Mouse (Mus musculus): ENCODE results near the gene Rabac1. TPM values are rescaled to one million over a fixed set of nuclear protein-coding genes. Genes with fewer than 3 reads are reported as not detected.

Rabac1 gene
- polyA plus RNA-seq, 1 experiment from 2014 or later, result 293 TPM

GRCm38 (mm10) chr7:24987941-24988340, 15.4 kb upstream of the Rabac1 start:
- Histone ChIP-seq H3K27me3 (ENCODE audit: control insufficient read depth, insufficient read depth, low read length) (no peaks in the 10 kb centered on the region), H3K4me2 (replicated peaks; ENCODE audit: low read depth) (no peak overlapping the region), H3K27ac (replicated peaks) (no peak overlapping the region), H3K36me3 (ENCODE audit: control insufficient read depth, insufficient read depth, low read length) (no peaks in the 10 kb centered on the region), H3K4me3 (ENCODE audit: low read depth, low read length) (no peak overlapping the region), H3K9ac (ENCODE audit: low read length) (no peak overlapping the region), H3K9me3 (ENCODE audit: control insufficient read depth, low read length) (no peaks in the 10 kb centered on the region), H3K4me1 (replicated peaks; ENCODE audit: control insufficient read depth, insufficient read depth) (no peaks in the 10 kb centered on the region)
- TF ChIP-seq EP300 (optimal IDR thresholded peaks at IDR 0.05) (no peak), CTCF (IDR thresholded peaks at IDR 0.05; ENCODE audit: low read depth) (no peak)
- 82% methylated on average over 14 of the region's 14 CpGs for WGBS
- no peak for ATAC-seq (ENCODE audit: low FRiP score, low TSS enrichment)
- no peak for DNase-seq (ENCODE audit: low spot score)

GRCm38 (mm10) chr7:24985799-24986198, 13.2 kb upstream of the Rabac1 start:
- no peaks in the 10 kb centered on the region for H3K9me3 ChIP-seq (ENCODE audit: control insufficient read depth, low read length)
- H3K36me3 ChIP-seq (ENCODE audit: control insufficient read depth, insufficient read depth, low read length), result no peaks in the 10 kb centered on the region
- WGBS, result 74% methylated on average over 5 of the region's 5 CpGs
- H3K4me3 ChIP-seq (ENCODE audit: low read depth, low read length), result no peak overlapping the region
- H3K4me2 ChIP-seq (replicated peaks; ENCODE audit: low read depth), result no peak overlapping the region
- no peak for TF ChIP-seq EP300 (optimal IDR thresholded peaks at IDR 0.05)
- peak; percentile 33; the same call in 1 of the 2 replicates for TF ChIP-seq CTCF (IDR thresholded peaks at IDR 0.05; ENCODE audit: low read depth)
- no peak for DNase-seq (ENCODE audit: low spot score)
- ATAC-seq (ENCODE audit: low FRiP score, low TSS enrichment), result no peak
- H3K4me1 ChIP-seq (replicated peaks; ENCODE audit: control insufficient read depth, insufficient read depth), result no peaks in the 10 kb centered on the region
- H3K9ac ChIP-seq (ENCODE audit: low read length), result no peak overlapping the region
- no peak overlapping the region for H3K27ac ChIP-seq (replicated peaks)
- no peaks in the 10 kb centered on the region for H3K27me3 ChIP-seq (ENCODE audit: control insufficient read depth, insufficient read depth, low read length)

GRCm38 (mm10) chr7:24984307-24984706, 11.8 kb upstream of the Rabac1 start:
- H3K9me3 ChIP-seq (ENCODE audit: control insufficient read depth, low read length), result no peaks in the 10 kb centered on the region
- no peaks in the 10 kb centered on the region for H3K4me1 ChIP-seq (replicated peaks; ENCODE audit: control insufficient read depth, insufficient read depth)
- no peak overlapping the region for H3K9ac ChIP-seq (ENCODE audit: low read length)
- DNase-seq (ENCODE audit: low spot score) (no peak), ATAC-seq (ENCODE audit: low FRiP score, low TSS enrichment) (no peak)
- H3K4me3 ChIP-seq (ENCODE audit: low read depth, low read length), result no peak overlapping the region
- H3K36me3 ChIP-seq (ENCODE audit: control insufficient read depth, insufficient read depth, low read length), result no peaks in the 10 kb centered on the region
- no peak for TF ChIP-seq CTCF (IDR thresholded peaks at IDR 0.05; ENCODE audit: low read depth)
- TF ChIP-seq EP300 (optimal IDR thresholded peaks at IDR 0.05), result no peak
- H3K4me2 ChIP-seq (replicated peaks; ENCODE audit: low read depth), result no peak overlapping the region
- H3K27ac ChIP-seq (replicated peaks), result no peak overlapping the region
- no peaks in the 10 kb centered on the region for H3K27me3 ChIP-seq (ENCODE audit: control insufficient read depth, insufficient read depth, low read length)
- 89% methylated on average over 2 of the region's 2 CpGs for WGBS

GRCm38 (mm10) chr7:24983396-24983795, 10.8 kb upstream of the Rabac1 start:
- H3K4me2 ChIP-seq (replicated peaks; ENCODE audit: low read depth), result no peak overlapping the region
- TF ChIP-seq EP300 (optimal IDR thresholded peaks at IDR 0.05) (no peak), CTCF (IDR thresholded peaks at IDR 0.05; ENCODE audit: low read depth) (no peak)
- H3K9ac ChIP-seq (ENCODE audit: low read length), result no peak overlapping the region
- ATAC-seq (ENCODE audit: low FRiP score, low TSS enrichment), result no peak
- no peaks in the 10 kb centered on the region for H3K9me3 ChIP-seq (ENCODE audit: control insufficient read depth, low read length)
- no peak overlapping the region for H3K27ac ChIP-seq (replicated peaks)
- no peaks in the 10 kb centered on the region for H3K4me1 ChIP-seq (replicated peaks; ENCODE audit: control insufficient read depth, insufficient read depth)
- H3K36me3 ChIP-seq (ENCODE audit: control insufficient read depth, insufficient read depth, low read length), result no peaks in the 10 kb centered on the region
- WGBS, result 85% methylated on average over 5 of the region's 5 CpGs
- H3K4me3 ChIP-seq (ENCODE audit: low read depth, low read length), result no peak overlapping the region
- no peak for DNase-seq (ENCODE audit: low spot score)
- no peaks in the 10 kb centered on the region for H3K27me3 ChIP-seq (ENCODE audit: control insufficient read depth, insufficient read depth, low read length)

GRCm38 (mm10) chr7:24980439-24980838, 7.9 kb upstream of the Rabac1 start:
- H3K36me3 ChIP-seq (ENCODE audit: control insufficient read depth, insufficient read depth, low read length), result no peaks in the 10 kb centered on the region
- H3K4me2 ChIP-seq (replicated peaks; ENCODE audit: low read depth), result no peak overlapping the region
- H3K27me3 ChIP-seq (ENCODE audit: control insufficient read depth, insufficient read depth, low read length), result no peaks in the 10 kb centered on the region
- H3K27ac ChIP-seq (replicated peaks), result no peak overlapping the region
- H3K4me1 ChIP-seq (replicated peaks; ENCODE audit: control insufficient read depth, insufficient read depth), result no peaks in the 10 kb centered on the region
- WGBS, result 73% methylated on average over 7 of the region's 7 CpGs
- TF ChIP-seq EP300 (optimal IDR thresholded peaks at IDR 0.05), result no peak
- TF ChIP-seq CTCF (IDR thresholded peaks at IDR 0.05; ENCODE audit: low read depth), result no peak
- no peaks in the 10 kb centered on the region for H3K9me3 ChIP-seq (ENCODE audit: control insufficient read depth, low read length)
- no peak overlapping the region for H3K4me3 ChIP-seq (ENCODE audit: low read depth, low read length)
- no peak overlapping the region for H3K9ac ChIP-seq (ENCODE audit: low read length)
- DNase-seq (ENCODE audit: low spot score) (no peak), ATAC-seq (ENCODE audit: low FRiP score, low TSS enrichment) (no peak)

GRCm38 (mm10) chr7:24978781-24979180, 6.2 kb upstream of the Rabac1 start:
- H3K9ac ChIP-seq (ENCODE audit: low read length), result no peak overlapping the region
- no peak for ATAC-seq (ENCODE audit: low FRiP score, low TSS enrichment)
- H3K4me1 ChIP-seq (replicated peaks; ENCODE audit: control insufficient read depth, insufficient read depth), result no peaks in the 10 kb centered on the region
- no peaks in the 10 kb centered on the region for H3K27me3 ChIP-seq (ENCODE audit: control insufficient read depth, insufficient read depth, low read length)
- no peaks in the 10 kb centered on the region for H3K9me3 ChIP-seq (ENCODE audit: control insufficient read depth, low read length)
- no peak overlapping the region for H3K27ac ChIP-seq (replicated peaks)
- H3K4me3 ChIP-seq (ENCODE audit: low read depth, low read length), result no peak overlapping the region
- no peak for DNase-seq (ENCODE audit: low spot score)
- no peak overlapping the region for H3K4me2 ChIP-seq (replicated peaks; ENCODE audit: low read depth)
- H3K36me3 ChIP-seq (ENCODE audit: control insufficient read depth, insufficient read depth, low read length), result no peaks in the 10 kb centered on the region
- WGBS, result 79% methylated on average over 7 of the region's 7 CpGs
- TF ChIP-seq CTCF (IDR thresholded peaks at IDR 0.05; ENCODE audit: low read depth), result no peak
- TF ChIP-seq EP300 (optimal IDR thresholded peaks at IDR 0.05), result no peak
